ENCODE assay signal across 18 mouse cellular contexts in genomic region chr2:31948801-31949200, GRCm38 (mm10).
"Had no signal": no experiment of that assay in that cellular context is flagged by ENCODE, and none has a peak within 500 bp of the region (broad histone marks: within the 10 kb centered on the region; RNA-seq: fewer than 3 reads in every experiment).

No protein-coding gene starts in this region.

- DNase-seq: kidney, adult 8-10 months; kidney, postnatal 36 days; left cerebral cortex, postnatal 4 days; liver, postnatal 0 days; lung, embryonic 14.5 days; lung, postnatal 36 days; midbrain, embryonic 14.5 days; retina, postnatal 1 day; thymus, adult 2 months; thymus, postnatal 14 days; thymus, postnatal 4 days had no signal

- H3K27ac ChIP-seq: kidney, embryonic 15.5 days; limb, embryonic 12.5 days; limb, embryonic 15.5 days; liver, embryonic 14.5 days; midbrain, embryonic 10.5 days; neural tube, embryonic 13.5 days had no signal

- H3K4me3 ChIP-seq: kidney, embryonic 15.5 days; limb, embryonic 12.5 days; limb, embryonic 15.5 days; megakaryocyte, embryonic 14.5 days; midbrain, embryonic 10.5 days; neural tube, embryonic 13.5 days had no signal
